Mouse (Mus musculus) megakaryocyte, embryonic 14.5 days (primary cell): ENCODE measurements around the gene Btaf1.

Experiments
- FLI1 ChIP-seq: IDR thresholded peaks from 2 replicates; pipeline ENCODE4 v1.6.1; 2012; ENCODE audit warnings: low read length, inconsistent platforms, mixed read lengths
- GATA1 ChIP-seq: IDR thresholded peaks from 3 replicates; pipeline ENCODE4 v1.6.1; 2012; ENCODE audit warnings: mixed read lengths, low read length, inconsistent platforms, borderline replicate concordance

DNA sequence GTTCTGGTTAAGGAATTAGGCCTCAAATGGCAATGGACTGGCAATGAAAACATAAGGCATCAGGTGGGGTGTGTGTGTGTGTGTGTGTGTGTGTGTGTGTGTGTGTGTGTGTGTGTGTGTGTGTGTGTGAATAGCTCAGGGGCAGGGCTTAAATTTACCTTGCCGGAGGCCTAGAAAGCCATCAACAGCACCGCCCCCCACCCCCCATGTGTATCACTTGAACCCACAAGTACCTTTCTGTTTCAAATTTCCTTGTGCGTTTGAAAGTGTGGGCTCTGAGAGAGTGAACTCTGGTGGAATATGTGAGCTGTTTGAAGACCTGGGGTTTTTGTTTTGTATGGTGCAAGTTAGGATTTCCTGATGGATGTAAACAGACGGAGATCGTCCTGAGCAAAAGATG, 93.1 kb downstream of the Btaf1 start:
- no peak for TF ChIP-seq GATA1
- TF ChIP-seq FLI1 = no peak
